Mouse (Mus musculus): ENCODE results near the gene Lrif1.
"Not testable (repeated sequence)": the region's sequence is repeated elsewhere in the genome, so short reads cannot be mapped to it uniquely, and the experiment has no call there.

The Lrif1 gene

DNA sequence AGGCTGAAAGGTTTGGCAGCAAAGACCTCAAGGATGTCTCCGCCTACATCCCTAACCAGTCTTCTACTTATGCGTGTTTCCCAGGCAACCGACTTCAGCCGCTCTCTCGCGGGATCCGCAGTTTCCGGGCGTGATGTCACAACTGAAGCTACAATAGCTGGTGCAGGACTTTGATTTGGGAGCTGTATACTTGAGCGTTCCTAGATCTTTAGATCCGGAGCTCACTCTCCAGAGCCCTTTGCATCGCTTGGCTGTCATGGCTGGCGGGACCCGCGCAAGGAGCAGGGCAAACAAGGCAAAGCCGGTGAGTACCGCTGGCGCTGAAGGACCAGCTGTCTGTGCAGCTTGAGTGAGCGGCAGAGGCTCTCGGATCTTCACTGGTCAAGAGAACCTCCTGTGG is at the start of gene Lrif1:
Lrif1 (plus strand) TSS at position 158 of the 400 bp plus-strand sequence.
- peak; percentile 65 for DNase-seq

DNA sequence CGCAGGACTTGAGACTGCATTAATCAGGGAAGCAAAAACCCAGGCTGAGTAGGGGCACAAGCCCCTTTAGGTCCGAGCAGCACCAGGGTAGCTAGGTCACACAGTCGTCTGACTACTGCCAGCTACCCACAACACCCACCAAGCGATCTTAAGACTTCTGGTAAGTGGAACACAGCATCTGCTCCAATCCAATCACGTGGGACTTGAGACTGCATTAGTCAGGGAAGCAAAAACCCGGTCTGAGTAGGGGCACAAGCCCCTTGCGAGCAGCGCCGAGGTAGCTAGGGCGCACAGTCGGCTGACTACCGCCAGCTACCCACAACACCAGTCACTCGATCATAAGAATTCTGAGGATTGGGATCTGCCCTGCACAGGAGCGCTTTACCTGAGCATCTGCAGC is 12.0 kb upstream of the Lrif1 start:
- DNase-seq = not testable (repeated sequence)

DNA sequence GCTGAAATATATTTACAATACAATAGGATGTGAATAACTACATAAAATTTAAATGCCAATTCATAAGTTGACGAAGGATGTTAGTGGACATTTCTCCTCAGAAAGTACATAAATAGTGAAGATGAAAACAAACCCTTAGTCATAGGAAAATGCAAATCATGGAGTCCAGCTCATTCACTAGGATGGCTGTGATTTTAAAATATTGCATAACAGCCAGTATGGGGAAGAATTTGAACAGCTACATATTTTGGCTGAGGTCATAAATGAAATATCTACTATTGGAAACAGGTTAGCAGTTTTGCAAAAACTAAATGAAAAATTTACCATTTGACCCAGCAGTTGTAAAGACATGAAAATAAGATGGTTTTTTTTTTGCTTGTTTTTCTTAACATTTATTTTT is 594 bp downstream of the Lrif1 start:
- no peak for DNase-seq

DNA sequence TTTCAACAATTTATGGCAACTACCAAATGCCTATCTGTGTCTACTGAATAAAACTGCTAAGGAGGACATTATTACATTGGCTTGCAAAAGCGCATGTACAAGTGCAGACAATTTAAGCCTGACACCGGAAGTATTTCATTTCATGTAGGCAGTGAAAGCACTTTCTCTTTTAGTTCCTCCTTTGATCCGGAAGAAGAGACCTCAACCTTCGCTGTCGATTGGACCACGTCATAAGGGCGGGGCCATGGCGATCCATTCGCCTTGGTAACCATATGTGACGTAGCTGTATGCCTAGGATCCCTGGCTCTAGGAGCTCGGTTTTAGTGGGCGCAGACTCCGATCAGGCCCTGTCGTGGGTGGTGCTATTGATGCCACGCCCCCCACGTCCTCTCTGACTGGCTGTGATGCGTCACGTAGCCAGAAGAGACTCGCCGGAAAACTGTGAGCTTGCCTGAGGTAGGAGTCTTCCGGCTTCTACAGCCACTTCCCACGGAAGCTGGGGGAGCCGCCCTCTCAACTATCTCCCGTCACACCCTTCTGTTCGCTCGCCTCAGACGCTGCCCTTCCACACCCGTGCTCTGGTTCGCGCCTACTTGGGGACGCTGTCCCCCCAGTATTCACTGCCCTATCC is 36.7 kb downstream of the Lrif1 start:
- peak; percentile 95 for DNase-seq

DNA sequence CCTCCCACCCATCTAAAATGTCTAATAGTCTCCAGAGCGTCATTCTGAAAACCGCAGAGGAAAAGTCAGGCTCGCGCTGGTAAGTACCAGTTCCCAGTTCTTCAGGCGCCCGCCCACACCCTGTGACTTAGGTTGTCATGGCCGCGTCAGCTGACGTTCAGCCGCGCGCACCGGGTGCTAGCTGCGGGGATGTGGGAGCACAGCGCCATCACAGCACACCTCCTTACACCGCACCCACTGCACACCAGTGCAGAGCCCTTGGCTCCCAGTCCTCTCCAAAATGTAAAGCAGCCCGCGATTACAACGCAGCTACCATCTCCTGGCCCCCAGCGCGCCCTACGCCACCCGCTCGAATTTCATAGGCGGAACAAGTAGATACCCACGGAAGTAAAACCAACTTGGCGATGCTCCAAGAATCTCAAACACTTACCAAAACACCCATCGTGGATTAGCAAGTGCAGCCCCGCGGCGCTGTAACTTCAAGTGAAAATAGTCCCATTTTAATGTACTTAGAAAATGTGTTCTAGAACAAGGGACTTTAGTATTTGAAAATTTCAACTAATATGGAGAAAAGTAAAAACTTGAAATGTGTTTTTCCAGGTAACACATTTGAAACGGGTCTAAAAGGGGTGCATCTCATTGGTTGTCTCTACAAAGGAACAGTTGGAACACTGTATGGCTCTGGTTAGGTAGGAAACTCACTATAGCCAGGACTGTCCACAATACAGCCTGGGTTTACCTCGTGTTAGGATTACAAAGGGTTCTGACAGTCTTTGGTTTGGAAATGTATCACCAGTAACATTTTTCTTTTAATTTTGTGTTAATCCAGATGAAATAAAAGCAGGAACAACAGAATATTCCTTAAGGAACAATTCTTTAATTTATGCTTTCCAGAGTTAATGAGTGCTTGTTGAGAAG is 37.5 kb downstream of the Lrif1 start:
- DNase-seq = peak; percentile 88

DNA sequence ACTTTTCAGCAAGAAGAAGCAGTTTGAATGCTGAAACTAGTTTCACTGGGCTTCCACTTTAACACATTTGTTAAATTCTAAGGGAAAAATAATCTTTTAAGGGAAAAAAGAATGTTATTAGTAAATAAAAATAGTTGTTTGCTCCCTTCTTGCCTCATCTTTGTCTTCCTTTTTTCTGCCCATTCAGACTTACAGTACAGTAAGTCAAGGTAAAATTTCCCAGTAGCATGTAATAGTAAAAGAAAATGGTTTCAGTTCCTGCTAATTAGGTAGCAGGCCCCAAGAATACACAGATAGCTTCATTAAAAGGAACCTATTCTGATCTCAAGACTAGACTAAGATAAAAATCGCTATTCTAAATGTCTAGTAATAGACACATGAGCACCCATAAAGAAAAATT is 71.1 kb downstream of the Lrif1 start:
- DNase-seq = no peak

DNA sequence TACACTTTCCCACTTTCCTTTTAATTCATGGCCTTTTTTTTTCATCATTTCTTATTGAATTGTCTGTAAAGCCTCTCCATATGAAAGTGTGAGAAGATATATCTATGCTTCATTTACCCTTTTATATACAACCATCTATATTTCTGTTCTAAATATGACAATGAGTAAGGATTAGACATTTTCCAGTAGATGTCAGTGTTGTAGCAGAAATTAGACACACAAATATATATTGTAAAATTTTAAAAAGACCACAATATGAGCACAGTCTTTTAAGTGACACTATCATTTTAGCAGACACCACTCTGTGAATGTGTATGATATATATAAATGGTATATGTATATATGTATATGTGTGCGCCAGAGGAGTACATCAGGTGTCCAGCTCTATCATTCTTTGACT is 87.0 kb downstream of the Lrif1 start:
- no peak for DNase-seq

DNA sequence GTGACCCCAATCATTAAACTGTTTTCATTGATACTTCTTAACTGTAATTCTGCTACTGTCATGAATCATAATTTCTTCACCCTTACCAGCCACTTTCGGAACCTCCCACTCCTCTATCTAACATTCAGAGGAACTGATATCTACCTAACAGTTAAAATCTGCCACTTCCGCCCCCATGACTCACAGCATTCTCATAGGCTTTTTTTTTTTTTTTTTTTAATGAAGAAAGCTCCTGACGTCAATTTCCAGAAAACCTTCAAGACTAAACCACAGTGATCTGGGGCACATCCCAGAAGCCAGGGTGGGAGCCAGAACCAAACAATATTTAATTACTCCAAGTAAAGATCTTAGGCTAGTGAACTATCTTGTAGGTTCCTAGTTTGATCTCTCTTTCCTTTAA is 100.3 kb downstream of the Lrif1 start:
- DNase-seq = no peak

All from kidney, adult 18-20 months (tissue).